Mouse (Mus musculus) limb, embryonic 12.5 days (tissue): Measurements from ENCODE around the gene Emg1. TPM values are rescaled to one million over a fixed set of nuclear protein-coding genes. Genes with fewer than 3 reads are reported as not detected.

Experiments
- ATAC-seq: fragments of 200-750 bp; cut with Nextera tagmentation; 2 replicates; pipeline ENCODE4 v1.8.0; 2017; ENCODE audit warnings: low read depth, moderate TSS enrichment; ENCODE audit not compliant: insufficient number of reproducible peaks, insufficient read depth, low FRiP score, low TSS enrichment
- H3K27ac ChIP-seq: fragments of 300-500 bp; sonication (generic); 2 replicates; pipeline ENCODE4 v1.5.1; 2016; ENCODE audit warnings: mild to moderate bottlenecking, moderate library complexity
- H3K27me3 ChIP-seq: fragments of 300-500 bp; sonication (generic); 2 replicates; pipeline ENCODE4 v1.6.1; 2016; ENCODE audit warnings: mild to moderate bottlenecking, moderate library complexity
- H3K36me3 ChIP-seq: fragments of 300-500 bp; sonication (generic); 2 replicates; pipeline ENCODE4 v1.6.1; 2016; ENCODE audit warnings: mild to moderate bottlenecking, moderate library complexity
- H3K4me1 ChIP-seq: fragments of 300-500 bp; sonication (generic); replicated peaks from 2 replicates; pipeline ENCODE4 v1.6.1; 2016
- H3K4me2 ChIP-seq: fragments of 300-500 bp; sonication (generic); 2 replicates; pipeline ENCODE4 v1.6.1; 2016; ENCODE audit warnings: mild to moderate bottlenecking, moderate library complexity
- H3K4me3 ChIP-seq: fragments of 300-500 bp; sonication (generic); replicated peaks from 2 replicates; pipeline ENCODE4 v1.5.1; 2016; ENCODE audit warnings: mild to moderate bottlenecking
- H3K9ac ChIP-seq: fragments of 300-500 bp; sonication (generic); replicated peaks from 2 replicates; pipeline ENCODE4 v1.6.1; 2016; ENCODE audit warnings: mild to moderate bottlenecking, moderate library complexity
- H3K9me3 ChIP-seq: fragments of 300-500 bp; sonication (generic); 2 replicates; pipeline ENCODE4 v1.6.1; 2016; ENCODE audit warnings: mild to moderate bottlenecking, moderate library complexity
- WGBS: fragments of 180-500 bp; shearing (Covaris S2); methylation state at CpG from one replicate; pipeline ENCODE4 v1.1.7; 2016; 5-methylcytosine and 5-hydroxymethylcytosine counted together
- polyA plus RNA-seq: library from polyadenylated mRNA; unstranded; fragments of >200 nt; fragmentation: Nextera tagmentation; extraction: Ambion mirVana; gene quantifications from 2 replicates; pipeline ENCODE4 v1.2.1, GENCODE M21; 2016

The Emg1 gene
- polyA plus RNA-seq, 1 experiment from 2014 or later, result 219 TPM

DNA sequence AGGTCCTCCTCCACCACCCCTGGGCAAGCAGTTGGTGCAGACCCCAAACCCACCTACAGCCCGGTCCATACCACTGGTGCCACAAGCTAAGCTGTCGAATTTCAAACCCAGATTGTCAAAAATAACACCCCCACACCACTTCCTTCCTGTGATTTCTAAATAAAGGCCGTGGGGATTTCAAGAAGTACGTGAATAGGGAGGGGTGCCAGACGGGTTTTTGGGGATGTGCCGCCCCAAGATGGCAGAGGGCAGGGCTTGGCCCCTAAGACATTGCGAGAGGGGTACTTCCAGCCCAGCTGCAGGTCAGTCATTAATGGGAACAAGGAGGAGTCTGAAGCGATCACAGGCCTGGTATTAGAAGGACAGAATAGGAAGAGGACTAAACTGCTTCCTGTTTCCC lies 11.6 kb upstream of the Emg1 start:
- H3K9me3 ChIP-seq, result no peaks in the 10 kb centered on the region
- no peaks in the 10 kb centered on the region for H3K27me3 ChIP-seq
- H3K9ac ChIP-seq, result no peak overlapping the region
- H3K4me2 ChIP-seq, result no peak overlapping the region
- ATAC-seq, result no peak
- WGBS, result 72% methylated on average over 8 of the region's 8 CpGs
- H3K4me1 ChIP-seq, result no peaks in the 10 kb centered on the region
- no peak overlapping the region for H3K4me3 ChIP-seq
- H3K27ac ChIP-seq, result no peak overlapping the region
- no peaks in the 10 kb centered on the region for H3K36me3 ChIP-seq

DNA sequence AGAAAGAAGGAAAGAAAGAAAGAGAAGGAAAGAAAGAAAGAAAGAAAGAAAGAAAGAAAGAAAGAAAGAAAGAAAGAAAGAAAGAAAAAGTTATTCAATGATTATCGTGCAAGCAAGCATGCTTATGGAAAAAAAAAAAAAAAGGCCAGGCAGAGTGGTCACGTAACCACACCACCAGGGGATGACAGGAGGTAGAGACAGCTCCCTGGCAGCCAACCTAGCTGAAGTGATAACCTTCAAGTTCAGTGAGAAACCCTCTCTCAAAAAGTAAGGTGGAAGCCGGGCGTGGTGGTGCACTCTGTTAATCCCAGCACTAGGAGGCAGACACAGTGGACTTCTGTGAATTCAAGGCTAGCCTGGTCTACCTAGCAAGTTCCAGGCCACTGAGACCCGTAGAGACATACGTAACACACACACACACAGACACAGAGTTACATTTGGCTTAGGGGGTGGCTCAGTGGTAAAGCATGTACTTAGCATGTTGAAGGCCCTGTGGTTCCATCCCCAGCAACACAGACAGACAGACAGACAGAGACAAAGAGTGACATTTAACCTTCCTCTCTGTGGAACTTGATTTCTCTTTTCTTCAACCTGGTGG lies 11.0 kb upstream of the Emg1 start:
- no peak overlapping the region for H3K4me2 ChIP-seq
- H3K4me3 ChIP-seq, result no peak overlapping the region
- H3K36me3 ChIP-seq, result no peaks in the 10 kb centered on the region
- no peaks in the 10 kb centered on the region for H3K4me1 ChIP-seq
- no peaks in the 10 kb centered on the region for H3K9me3 ChIP-seq
- no peak overlapping the region for H3K9ac ChIP-seq
- H3K27ac ChIP-seq, result no peak overlapping the region
- H3K27me3 ChIP-seq, result no peaks in the 10 kb centered on the region
- WGBS, result 88% methylated on average over 6 of the region's 6 CpGs
- ATAC-seq, result no peak

DNA sequence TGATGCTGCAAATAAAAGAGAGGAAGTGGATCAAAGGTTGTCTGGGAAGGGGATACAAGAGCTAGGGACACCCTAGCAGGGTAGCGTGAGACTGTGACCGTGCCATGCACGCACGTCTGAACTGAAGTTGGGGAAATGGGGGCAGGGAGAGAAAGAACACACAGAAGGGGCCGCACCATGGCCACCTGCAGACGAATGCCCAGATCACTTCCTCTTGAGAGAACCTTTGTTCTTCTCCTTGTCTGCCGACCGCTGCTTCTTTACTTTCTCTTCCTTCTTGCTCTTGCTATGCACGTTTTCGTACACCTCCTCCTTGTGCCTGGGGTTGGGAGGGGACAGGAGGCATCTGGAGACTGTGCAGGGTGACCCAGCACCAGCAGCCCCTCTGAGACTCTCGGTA lies 8.9 kb upstream of the Emg1 start:
- H3K27me3 ChIP-seq, result no peaks in the 10 kb centered on the region
- no peak overlapping the region for H3K27ac ChIP-seq
- no peaks in the 10 kb centered on the region for H3K9me3 ChIP-seq
- no peak overlapping the region for H3K4me3 ChIP-seq
- H3K36me3 ChIP-seq, result peaks cover 19% of the 10 kb centered on the region
- no peak overlapping the region for H3K4me2 ChIP-seq
- no peaks in the 10 kb centered on the region for H3K4me1 ChIP-seq
- ATAC-seq, result no peak
- WGBS, result 78% methylated on average over 11 of the region's 11 CpGs
- peak overlapping the region; percentile 27; the same call in 1 of the 2 replicates for H3K9ac ChIP-seq

DNA sequence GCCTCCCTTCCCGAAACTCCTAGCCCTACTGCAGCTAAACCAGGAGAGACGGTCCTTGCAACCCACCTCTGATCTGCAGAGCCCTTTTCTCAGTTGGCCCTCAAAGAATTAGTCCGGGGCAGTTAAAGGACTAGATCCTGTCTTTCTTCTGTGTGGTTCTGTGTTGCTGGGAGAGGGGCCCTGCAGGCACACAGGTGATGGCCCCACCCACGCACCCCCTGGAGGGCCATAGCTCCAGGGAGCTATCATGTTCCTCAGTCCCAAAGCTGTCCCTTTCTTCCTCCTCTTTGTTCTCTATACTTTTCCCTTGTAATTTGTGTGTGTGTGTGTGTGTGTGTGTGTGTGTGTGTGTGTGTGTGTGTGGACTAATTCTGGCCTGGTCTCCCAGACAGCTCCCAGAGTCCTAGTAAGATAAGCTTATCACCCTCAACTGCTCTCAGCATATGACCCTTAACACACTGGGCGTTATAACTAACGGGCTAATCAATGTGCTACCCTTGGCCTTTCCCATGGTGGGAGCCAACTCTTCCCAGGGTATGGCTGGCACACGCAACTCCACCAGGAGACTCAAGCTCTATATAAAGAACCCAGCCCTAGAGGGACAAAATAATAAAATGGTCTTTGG lies 7.5 kb upstream of the Emg1 start:
- WGBS, result 64% methylated on average over 7 of the region's 7 CpGs
- no peaks in the 10 kb centered on the region for H3K4me1 ChIP-seq
- 0 out of 2 replicates have a peak overlapping the region, but pooled peaks have one; percentile 40 for H3K9ac ChIP-seq
- H3K4me3 ChIP-seq, result peak overlapping the region; percentile 19; the same call in 1 of the 2 replicates
- no peak for ATAC-seq
- no peaks in the 10 kb centered on the region for H3K9me3 ChIP-seq
- H3K4me2 ChIP-seq, result no peak overlapping the region; the same call in 1 of the 2 replicates
- H3K36me3 ChIP-seq, result peaks cover 34% of the 10 kb centered on the region
- H3K27ac ChIP-seq, result 0 out of 2 replicates have a peak overlapping the region, but pooled peaks have one; percentile 12
- H3K27me3 ChIP-seq, result no peaks in the 10 kb centered on the region

DNA sequence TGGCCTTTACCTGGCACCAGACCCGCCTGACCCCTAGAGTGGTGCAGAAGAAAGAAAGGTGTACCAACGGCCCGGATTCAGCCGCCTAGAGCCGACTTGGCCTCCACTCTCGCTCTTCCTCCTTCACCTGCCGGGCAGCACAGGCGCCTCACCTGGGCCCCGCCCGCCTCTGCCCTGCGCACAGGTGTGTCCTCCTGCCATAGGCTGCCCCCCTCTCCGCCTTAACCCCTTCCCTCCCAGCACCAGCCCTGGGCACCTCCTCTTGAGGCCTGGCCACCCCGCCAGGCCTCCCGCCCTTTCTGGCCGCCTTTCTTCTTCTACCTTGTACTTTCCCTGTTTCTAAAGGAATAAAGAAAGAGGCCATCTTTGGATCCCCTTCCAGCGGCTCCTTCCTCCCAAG lies 6.7 kb upstream of the Emg1 start:
- H3K4me3 ChIP-seq, result peak overlapping the region; percentile 19
- H3K9me3 ChIP-seq, result no peaks in the 10 kb centered on the region
- H3K4me2 ChIP-seq, result no peak overlapping the region
- no peaks in the 10 kb centered on the region for H3K27me3 ChIP-seq
- 0 out of 2 replicates have a peak overlapping the region, but pooled peaks have one; percentile 40 for H3K9ac ChIP-seq
- 0 out of 2 replicates have a peak overlapping the region, but pooled peaks have one; percentile 12 for H3K27ac ChIP-seq
- peaks cover 5% of the 10 kb centered on the region for H3K4me1 ChIP-seq
- H3K36me3 ChIP-seq, result peaks cover 41% of the 10 kb centered on the region
- no peak for ATAC-seq
- WGBS, result 62% methylated on average over 15 of the region's 16 CpGs

DNA sequence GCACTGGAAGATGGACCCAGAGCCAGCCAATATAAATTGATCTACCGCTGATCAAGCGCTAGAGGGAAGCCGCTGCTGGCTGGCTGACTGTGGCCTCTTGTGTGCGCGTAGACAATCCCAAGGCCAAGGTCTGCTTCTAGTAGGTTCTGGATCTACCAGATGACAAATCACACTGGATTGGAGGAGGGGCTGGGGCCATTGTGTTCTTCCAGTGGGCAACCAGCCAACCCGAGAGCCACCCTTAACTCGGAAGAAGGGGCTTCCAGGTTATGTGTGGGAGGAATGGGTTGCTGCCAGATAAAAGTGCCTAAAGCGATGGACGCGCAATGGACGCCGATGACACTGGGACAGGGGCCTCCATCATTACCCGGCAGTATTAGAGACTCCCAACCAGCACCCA lies 6.0 kb upstream of the Emg1 start:
- 78% methylated on average over 13 of the region's 13 CpGs for WGBS
- H3K4me2 ChIP-seq, result peak overlapping the region; percentile 20; the same call in 1 of the 2 replicates
- H3K4me1 ChIP-seq, result peaks cover 12% of the 10 kb centered on the region
- H3K27ac ChIP-seq, result no peak overlapping the region
- no peaks in the 10 kb centered on the region for H3K27me3 ChIP-seq
- H3K9me3 ChIP-seq, result no peaks in the 10 kb centered on the region
- ATAC-seq, result no peak
- no peak overlapping the region for H3K9ac ChIP-seq
- H3K36me3 ChIP-seq, result peaks cover 45% of the 10 kb centered on the region
- H3K4me3 ChIP-seq, result peak overlapping the region; percentile 19

DNA sequence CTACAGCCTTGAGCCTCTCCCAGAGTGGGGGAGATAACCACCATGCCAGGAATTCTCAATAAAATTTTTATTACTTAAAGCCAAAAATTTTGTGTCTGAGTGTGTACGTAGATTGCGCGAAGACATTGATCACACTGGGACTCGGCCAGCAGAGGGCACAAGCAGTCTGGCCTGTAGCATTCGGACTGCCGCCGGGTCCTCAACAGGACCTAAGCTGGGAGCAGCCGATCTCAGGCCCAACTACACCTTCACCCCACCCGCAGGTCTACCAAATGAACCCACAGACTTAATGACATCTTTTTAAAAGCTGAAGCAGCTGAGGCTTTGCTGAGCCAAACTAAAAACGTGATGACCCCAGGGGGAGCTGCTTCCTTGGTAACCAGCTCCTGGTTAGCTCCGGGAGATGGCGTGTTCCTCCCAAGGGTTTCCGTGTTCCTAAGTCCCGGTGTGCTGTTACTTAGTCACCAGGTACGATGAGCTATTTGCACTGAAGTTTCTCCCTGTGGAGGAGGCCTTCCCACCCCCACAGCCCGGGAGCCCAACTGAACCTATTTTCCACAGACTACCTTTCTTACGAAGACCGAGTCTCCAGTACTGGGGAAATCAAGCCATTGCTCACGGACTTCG lies 5.0 kb upstream of the Emg1 start:
- 72% methylated on average over 20 of the region's 20 CpGs for WGBS
- Histone ChIP-seq H3K9me3 (no peaks in the 10 kb centered on the region), H3K4me1 (peaks cover 15% of the 10 kb centered on the region), H3K36me3 (peaks cover 45% of the 10 kb centered on the region), H3K27me3 (no peaks in the 10 kb centered on the region), H3K4me2 (no peak overlapping the region), H3K9ac (no peak overlapping the region), H3K27ac (no peak overlapping the region), H3K4me3 (no peak overlapping the region)
- ATAC-seq, result no peak

DNA sequence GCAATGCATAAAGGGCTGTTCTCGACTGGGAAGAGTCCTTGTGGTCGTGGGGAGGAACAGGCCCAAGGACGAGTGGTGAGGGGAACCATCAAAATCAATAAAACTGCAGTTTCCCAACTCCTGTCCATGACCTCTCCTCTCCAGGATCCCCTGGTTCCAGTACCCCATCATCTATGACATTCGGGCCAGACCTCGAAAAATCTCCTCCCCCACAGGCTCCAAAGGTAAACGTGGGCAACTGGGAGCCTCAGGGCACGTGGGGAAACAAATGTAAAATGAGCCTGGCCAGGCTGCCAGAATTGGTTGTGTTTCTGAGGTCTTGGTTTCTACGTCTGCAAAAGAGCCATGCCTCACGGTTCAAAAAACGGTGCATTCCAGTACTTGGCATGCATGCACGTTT lies 940 bp upstream of the Emg1 start:
- Histone ChIP-seq H3K4me3 (peak overlapping the region; percentile 95), H3K4me2 (peak overlapping the region; percentile 96), H3K27me3 (no peaks in the 10 kb centered on the region), H3K9ac (peak overlapping the region; percentile 92), H3K36me3 (peaks cover 61% of the 10 kb centered on the region), H3K4me1 (peaks cover 32% of the 10 kb centered on the region), H3K27ac (peak overlapping the region; percentile 85; the same call in 1 of the 2 replicates), H3K9me3 (no peaks in the 10 kb centered on the region)
- no peak for ATAC-seq
- WGBS, result 14% methylated on average over 11 of the region's 11 CpGs

DNA sequence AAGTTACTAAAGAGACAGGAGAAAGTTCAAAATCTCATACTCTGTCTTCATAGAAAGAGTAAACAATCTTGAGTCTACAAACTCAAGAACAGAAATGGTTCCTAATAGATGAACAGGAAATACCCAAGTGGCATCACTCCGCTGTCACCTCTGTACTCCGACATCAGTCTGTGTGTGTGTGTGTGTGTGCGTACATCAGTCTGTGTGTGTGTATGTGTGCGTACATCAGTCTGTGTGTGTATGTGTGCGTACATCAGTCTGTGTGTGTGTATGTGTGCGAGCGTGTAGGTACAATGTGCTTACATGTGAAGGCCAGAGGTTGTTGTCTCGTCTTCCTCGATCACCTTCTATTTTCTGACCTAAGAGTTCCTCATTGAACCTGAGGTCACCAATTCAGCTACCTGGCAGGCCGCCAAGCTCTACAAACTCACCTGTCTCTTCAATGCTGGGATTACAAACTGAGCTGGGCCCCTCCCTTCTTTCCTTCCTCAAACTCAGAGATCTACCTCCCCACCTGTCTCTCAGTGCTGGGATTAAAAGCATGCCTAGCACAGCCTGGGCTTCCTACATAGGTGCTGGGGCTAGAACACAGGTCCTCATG lies 3.6 kb downstream of the Emg1 start:
- H3K36me3 ChIP-seq, result peaks cover 58% of the 10 kb centered on the region
- H3K27me3 ChIP-seq, result no peaks in the 10 kb centered on the region
- H3K4me1 ChIP-seq, result peaks cover 25% of the 10 kb centered on the region
- 94% methylated on average over 10 of the region's 10 CpGs for WGBS
- H3K27ac ChIP-seq, result no peak overlapping the region
- no peak overlapping the region for H3K4me2 ChIP-seq
- no peaks in the 10 kb centered on the region for H3K9me3 ChIP-seq
- no peak overlapping the region for H3K4me3 ChIP-seq
- no peak overlapping the region; the same call in 1 of the 2 replicates for H3K9ac ChIP-seq
- ATAC-seq, result no peak

DNA sequence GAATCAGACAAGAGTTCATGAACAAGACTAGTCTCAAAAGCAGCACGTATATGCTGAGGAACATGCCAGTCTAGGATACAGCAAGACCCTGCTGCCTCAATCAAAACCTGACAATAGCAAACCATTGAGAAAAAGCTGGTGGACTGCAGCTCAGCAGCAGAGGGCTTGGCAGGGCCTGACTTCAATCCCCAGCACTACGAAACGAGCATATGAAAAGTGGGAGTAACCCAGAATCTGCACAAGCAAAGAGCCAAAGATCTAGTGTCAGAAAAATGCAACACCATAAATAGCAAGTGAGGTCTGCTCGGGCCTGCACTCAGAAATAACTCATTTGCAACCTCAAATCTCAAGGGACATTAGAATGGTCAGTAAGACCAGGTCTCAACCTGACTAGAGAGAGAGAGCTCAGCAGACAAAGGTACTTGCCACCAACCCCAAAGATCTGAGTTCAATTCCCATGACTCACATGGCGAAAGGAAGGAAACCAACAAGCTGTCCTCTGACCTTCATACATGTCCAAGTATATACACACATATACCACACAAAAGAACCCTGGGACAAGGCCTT lies 5.8 kb downstream of the Emg1 start:
- no peak overlapping the region for H3K9ac ChIP-seq
- H3K4me1 ChIP-seq, result peaks cover 16% of the 10 kb centered on the region
- H3K4me3 ChIP-seq, result no peak overlapping the region
- no peaks in the 10 kb centered on the region for H3K9me3 ChIP-seq
- H3K27ac ChIP-seq, result no peak overlapping the region
- ATAC-seq, result no peak
- no peaks in the 10 kb centered on the region for H3K27me3 ChIP-seq
- H3K4me2 ChIP-seq, result no peak overlapping the region
- peaks cover 80% of the 10 kb centered on the region for H3K36me3 ChIP-seq
- 88% methylated on average over 5 of the region's 5 CpGs for WGBS

DNA sequence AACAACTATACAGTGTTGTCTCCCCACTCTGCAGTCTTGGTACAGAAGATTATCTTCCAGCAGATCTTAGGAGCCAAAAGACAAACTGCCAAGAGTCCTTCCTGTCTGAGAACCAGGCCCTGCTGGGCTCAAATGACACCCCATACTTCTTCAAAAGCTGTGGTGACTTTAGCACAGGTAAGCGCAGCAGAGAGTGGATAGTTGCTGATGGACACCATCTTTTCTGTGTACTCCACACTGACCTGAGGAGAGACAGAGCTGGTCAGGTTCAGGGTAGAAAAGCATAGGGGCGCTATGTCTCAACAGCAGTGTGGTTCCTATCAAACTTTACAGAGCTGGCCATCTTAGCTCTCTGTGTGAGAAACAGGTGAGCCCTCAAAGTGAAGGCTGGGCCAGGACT lies 7.6 kb downstream of the Emg1 start:
- no peak overlapping the region for H3K9ac ChIP-seq
- no peak for ATAC-seq
- no peak overlapping the region for H3K4me2 ChIP-seq
- no peak overlapping the region for H3K4me3 ChIP-seq
- peaks cover 97% of the 10 kb centered on the region for H3K36me3 ChIP-seq
- H3K27ac ChIP-seq, result no peak overlapping the region
- H3K27me3 ChIP-seq, result no peaks in the 10 kb centered on the region
- no peaks in the 10 kb centered on the region for H3K9me3 ChIP-seq
- WGBS, result 93% methylated on average over 2 of the region's 2 CpGs
- peaks cover under 1% of the 10 kb centered on the region; the same call in 1 of the 2 replicates for H3K4me1 ChIP-seq
